Mouse (Mus musculus): ENCODE data around the gene Bri3.

DNA sequence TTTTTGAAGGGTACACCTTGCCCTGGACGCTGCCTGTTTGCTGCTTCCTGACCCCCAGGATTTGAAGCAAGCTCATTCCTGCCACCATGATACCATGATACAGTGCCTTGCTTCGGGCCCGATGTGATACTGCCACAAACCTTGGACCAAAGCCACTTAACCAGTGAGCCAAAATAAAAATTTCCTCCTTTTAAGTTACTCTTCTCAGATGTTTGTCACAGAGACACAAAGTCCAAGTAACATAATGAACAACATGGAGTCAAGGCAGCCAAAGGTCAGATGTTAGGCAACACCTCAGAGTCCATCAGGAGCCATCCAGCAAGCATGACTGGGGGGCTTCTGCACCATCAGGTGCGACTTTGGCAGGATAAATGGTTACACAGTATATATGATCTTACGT lies 11.7 kb upstream of the Bri3 start:
- TF ChIP-seq POLR2A (IDR thresholded peaks at IDR 0.05; ENCODE audit: low read depth, low read length) (no peak), CTCF (IDR thresholded peaks at IDR 0.05; ENCODE audit: extremely low read depth, insufficient read length, insufficient replicate concordance, low read depth, low read length) (no peak)

Measured in small intestine, adult 2 months (tissue).